Mouse (Mus musculus): ENCODE data around the gene Scarb2.

The Scarb2 gene

DNA sequence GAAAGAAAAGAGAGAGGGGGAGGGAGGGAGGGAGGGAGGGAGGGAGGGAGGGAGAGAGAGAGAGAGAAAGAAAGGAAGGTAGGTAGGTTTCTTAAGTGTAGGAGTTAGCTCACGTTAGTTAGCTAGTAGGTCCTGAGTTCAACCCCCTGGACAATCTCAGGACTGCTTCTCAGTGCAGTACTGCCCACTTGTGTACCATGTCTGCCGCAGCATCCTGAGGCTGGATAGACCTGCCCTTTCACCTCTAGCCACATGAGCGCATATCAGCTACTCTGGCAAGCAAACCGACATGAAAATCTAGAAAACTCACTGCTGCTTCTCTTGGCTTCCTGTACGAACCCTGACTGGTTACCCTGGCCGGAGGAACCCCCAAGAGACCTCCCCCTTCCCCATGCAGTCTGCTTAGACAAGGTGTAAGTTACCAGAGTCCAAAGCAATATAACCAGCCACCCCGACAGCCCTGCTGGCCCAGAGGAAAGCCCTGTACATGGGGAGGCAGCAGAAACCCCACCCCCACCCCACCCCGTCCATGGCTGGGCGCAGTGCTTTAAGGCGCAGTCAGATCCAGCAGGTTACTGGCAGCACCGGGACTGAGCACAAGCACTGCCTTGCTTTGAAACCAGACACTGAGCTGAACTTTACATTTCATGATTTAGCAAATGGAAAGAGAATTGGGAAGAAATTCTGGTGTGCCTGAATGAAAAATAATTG, 93.2 kb downstream of the Scarb2 start:
- Histone ChIP-seq H3K9me3 (ENCODE audit: low read length) (no peaks in the 10 kb centered on the region), H3K4me3 (replicated peaks; ENCODE audit: low read length) (no peak overlapping the region), H3K27me3 (ENCODE audit: insufficient read depth, low read length) (no peaks in the 10 kb centered on the region), H3K4me1 (replicated peaks; ENCODE audit: low read depth, low read length) (peaks cover 24% of the 10 kb centered on the region), H3K36me3 (ENCODE audit: insufficient read depth, low read length) (peaks cover 42% of the 10 kb centered on the region)
- no peak for TF ChIP-seq POU5F1 (IDR thresholded peaks at IDR 0.05; ENCODE audit: borderline replicate concordance, low read length)

DNA sequence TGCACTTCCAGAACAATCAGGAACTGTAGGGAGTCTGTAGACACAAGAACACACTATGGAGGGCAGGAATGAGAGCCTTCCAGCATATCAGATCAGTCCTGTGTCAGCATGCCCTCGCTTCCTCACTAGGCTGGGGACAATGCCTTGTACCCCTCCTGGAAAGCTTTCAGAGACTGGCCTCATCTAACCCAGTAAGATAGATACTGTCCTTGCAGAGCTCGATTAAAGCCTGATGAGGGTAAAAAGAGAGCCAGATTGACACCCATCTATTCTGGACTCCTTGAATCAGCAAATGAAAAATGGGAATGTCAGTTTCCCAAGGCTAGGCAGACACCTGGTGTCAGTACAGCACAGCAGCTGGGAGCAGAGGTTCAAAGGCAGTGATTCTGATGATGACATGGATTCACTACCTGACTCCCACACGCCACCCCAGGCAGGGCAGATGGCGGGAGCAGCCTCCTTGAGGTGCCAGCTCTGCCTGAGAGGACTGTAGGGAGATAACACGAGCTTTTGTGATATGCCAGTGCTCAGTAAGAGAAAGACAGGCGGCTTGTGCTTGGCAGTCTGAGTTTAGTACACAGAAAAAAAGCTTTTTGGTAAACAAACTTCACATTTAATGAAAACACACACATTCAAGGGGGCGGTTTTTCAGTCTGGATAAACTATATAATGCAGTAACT, 95.0 kb downstream of the Scarb2 start:
- H3K9me3 ChIP-seq (ENCODE audit: low read length), result no peaks in the 10 kb centered on the region
- TF ChIP-seq POU5F1 (IDR thresholded peaks at IDR 0.05; ENCODE audit: borderline replicate concordance, low read length) (no peak), NANOG (IDR thresholded peaks at IDR 0.05; ENCODE audit: borderline replicate concordance, low read length) (no peak), CTCF (conservative IDR thresholded peaks at IDR 0.05; ENCODE audit: low read length) (no peak)
- H3K4me1 ChIP-seq (replicated peaks; ENCODE audit: low read depth, low read length), result peaks cover 18% of the 10 kb centered on the region
- peaks cover 24% of the 10 kb centered on the region for H3K36me3 ChIP-seq (ENCODE audit: insufficient read depth, low read length)
- no peaks in the 10 kb centered on the region for H3K27me3 ChIP-seq (ENCODE audit: insufficient read depth, low read length)
- H3K4me3 ChIP-seq (replicated peaks; ENCODE audit: low read length), result no peak overlapping the region

DNA sequence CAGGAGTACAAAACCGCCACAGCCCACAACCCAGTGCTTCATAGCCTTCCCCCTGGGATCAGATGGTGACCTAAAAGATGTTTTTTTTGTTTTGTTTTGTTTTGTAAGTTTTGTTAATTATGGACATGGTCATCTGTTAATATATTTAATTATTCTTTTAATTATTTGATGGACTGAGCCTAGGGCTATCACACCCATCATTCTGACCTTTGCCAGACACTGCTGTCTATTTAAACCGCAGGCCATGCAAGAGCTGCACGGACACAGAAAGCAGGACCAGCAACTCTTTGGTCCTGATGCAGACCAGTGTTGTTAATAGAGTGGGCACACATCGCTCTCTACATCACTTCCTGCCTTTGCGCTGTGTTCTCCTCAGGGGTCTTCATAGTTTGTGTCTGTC, 96.1 kb downstream of the Scarb2 start:
- Histone ChIP-seq H3K36me3 (ENCODE audit: insufficient read depth, low read length) (peaks cover 14% of the 10 kb centered on the region), H3K4me1 (replicated peaks; ENCODE audit: low read depth, low read length) (peaks cover 14% of the 10 kb centered on the region), H3K4me3 (replicated peaks; ENCODE audit: low read length) (no peak overlapping the region), H3K9me3 (ENCODE audit: low read length) (no peaks in the 10 kb centered on the region), H3K27me3 (ENCODE audit: insufficient read depth, low read length) (no peaks in the 10 kb centered on the region)
- no peak for TF ChIP-seq CTCF (conservative IDR thresholded peaks at IDR 0.05; ENCODE audit: low read length)
- TF ChIP-seq NANOG (IDR thresholded peaks at IDR 0.05; ENCODE audit: borderline replicate concordance, low read length), result no peak
- no peak for TF ChIP-seq POU5F1 (IDR thresholded peaks at IDR 0.05; ENCODE audit: borderline replicate concordance, low read length)

DNA sequence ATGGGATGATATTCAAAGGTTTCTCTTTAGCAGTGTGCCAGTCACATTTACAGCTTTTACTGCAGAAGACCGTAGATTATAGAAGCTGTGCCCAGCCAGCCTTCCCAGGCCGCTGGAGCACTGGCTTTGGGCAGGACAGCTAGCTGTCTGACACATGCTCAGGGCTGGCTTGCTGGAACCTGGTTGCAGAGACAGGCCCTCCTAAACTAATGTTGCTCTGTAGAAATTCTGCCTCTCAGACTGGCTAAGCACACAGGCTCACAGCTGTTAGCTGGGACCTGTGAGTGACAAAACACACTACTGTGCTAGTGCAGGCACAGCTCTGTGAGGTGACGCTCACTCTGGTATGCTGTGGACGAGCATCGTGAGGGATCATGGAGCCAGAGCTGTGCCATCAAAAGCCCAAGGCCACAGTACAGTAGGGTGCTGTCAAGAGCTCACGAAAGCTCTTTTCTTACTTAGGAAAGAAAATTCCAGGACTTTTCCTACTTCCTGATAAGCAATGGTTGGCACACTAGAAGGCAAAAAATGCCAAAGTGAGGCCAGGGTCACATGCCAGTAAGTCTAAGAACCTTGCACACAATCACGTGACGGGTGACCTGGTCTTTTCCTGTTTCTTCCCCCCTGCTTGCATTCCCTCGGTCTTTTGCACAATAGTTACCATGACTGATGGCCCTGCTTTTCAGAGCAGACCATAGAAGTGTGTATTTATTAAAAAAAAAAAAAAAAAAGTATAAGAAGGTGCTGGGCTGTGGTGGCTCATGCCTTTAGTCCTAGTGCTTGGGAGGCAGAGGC, 97.1 kb downstream of the Scarb2 start:
- no peak for TF ChIP-seq CTCF (conservative IDR thresholded peaks at IDR 0.05; ENCODE audit: low read length)
- TF ChIP-seq POU5F1 (IDR thresholded peaks at IDR 0.05; ENCODE audit: borderline replicate concordance, low read length), result no peak
- no peak for TF ChIP-seq NANOG (IDR thresholded peaks at IDR 0.05; ENCODE audit: borderline replicate concordance, low read length)
- H3K27me3 ChIP-seq (ENCODE audit: insufficient read depth, low read length), result no peaks in the 10 kb centered on the region
- H3K4me1 ChIP-seq (replicated peaks; ENCODE audit: low read depth, low read length), result peaks cover 11% of the 10 kb centered on the region
- H3K9me3 ChIP-seq (ENCODE audit: low read length), result no peaks in the 10 kb centered on the region
- H3K36me3 ChIP-seq (ENCODE audit: insufficient read depth, low read length), result peaks cover 6% of the 10 kb centered on the region
- no peak overlapping the region for H3K4me3 ChIP-seq (replicated peaks; ENCODE audit: low read length)

GRCm38 (mm10) chr5:92404400-92404678, 102.3 kb downstream of the Scarb2 start:
- no peak for TF ChIP-seq NANOG (IDR thresholded peaks at IDR 0.05; ENCODE audit: borderline replicate concordance, low read length)
- TF ChIP-seq CTCF (conservative IDR thresholded peaks at IDR 0.05; ENCODE audit: low read length), result no peak
- TF ChIP-seq POU5F1 (IDR thresholded peaks at IDR 0.05; ENCODE audit: borderline replicate concordance, low read length), result no peak
- Histone ChIP-seq H3K4me1 (replicated peaks; ENCODE audit: low read depth, low read length) (peaks cover 14% of the 10 kb centered on the region; the same call in 1 of the 2 replicates), H3K9me3 (ENCODE audit: low read length) (no peaks in the 10 kb centered on the region), H3K27me3 (ENCODE audit: insufficient read depth, low read length) (no peaks in the 10 kb centered on the region; the same call in 1 of the 2 replicates), H3K4me3 (replicated peaks; ENCODE audit: low read length) (no peak overlapping the region), H3K36me3 (ENCODE audit: insufficient read depth, low read length) (no peaks in the 10 kb centered on the region)

DNA sequence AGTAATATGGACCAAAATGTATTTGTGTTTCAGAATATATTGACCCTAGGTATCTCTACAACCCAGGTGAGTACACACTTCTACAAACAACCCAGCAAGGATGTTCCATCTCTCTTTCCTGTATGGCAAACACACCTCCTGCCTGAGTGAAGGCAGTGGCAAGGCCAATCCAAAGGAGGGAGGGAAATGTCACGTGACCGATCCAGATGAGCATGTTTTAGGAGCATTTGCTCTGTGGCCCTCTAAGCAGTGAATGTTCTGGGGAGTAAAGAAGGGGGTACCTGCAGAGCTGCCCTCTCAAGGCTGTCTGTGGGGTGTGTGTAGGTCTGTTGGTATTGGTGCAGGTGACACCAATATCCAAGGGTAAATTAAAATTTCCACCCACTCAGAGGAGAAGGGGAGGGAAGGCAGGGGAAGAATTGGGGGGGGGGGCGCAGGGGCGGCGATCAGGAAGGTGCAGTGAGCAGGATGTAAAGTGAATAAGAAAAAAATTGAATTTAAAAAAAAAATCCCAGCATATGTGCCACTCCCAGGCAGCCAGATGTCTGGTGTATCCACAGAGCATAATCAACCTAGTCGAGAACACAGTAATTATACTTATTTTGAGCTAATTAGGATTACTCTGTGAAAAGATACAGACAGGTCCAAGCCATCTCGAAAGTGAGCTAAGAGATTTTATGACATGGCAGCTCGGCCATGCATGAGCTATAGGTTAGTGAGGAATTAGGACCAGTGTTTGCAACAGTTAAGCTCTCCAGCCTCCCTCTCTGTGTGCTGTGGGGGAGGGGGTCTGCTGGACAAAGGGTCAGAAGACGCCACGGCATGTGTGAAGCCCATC, 102.9 kb downstream of the Scarb2 start:
- H3K36me3 ChIP-seq (ENCODE audit: insufficient read depth, low read length), result no peaks in the 10 kb centered on the region
- no peak overlapping the region for H3K4me3 ChIP-seq (replicated peaks; ENCODE audit: low read length)
- no peak for TF ChIP-seq NANOG (IDR thresholded peaks at IDR 0.05; ENCODE audit: borderline replicate concordance, low read length)
- TF ChIP-seq CTCF (conservative IDR thresholded peaks at IDR 0.05; ENCODE audit: low read length), result no peak
- no peak for TF ChIP-seq POU5F1 (IDR thresholded peaks at IDR 0.05; ENCODE audit: borderline replicate concordance, low read length)
- H3K9me3 ChIP-seq (ENCODE audit: low read length), result no peaks in the 10 kb centered on the region
- no peaks in the 10 kb centered on the region; the same call in 1 of the 2 replicates for H3K27me3 ChIP-seq (ENCODE audit: insufficient read depth, low read length)
- H3K4me1 ChIP-seq (replicated peaks; ENCODE audit: low read depth, low read length), result peaks cover 14% of the 10 kb centered on the region; the same call in 1 of the 2 replicates

GRCm38 (mm10) chr5:92402816-92403215, 103.8 kb downstream of the Scarb2 start:
- Histone ChIP-seq H3K4me3 (replicated peaks; ENCODE audit: low read length) (peak overlapping the region; percentile 7; the same call in 1 of the 2 replicates), H3K4me1 (replicated peaks; ENCODE audit: low read depth, low read length) (peaks cover 24% of the 10 kb centered on the region), H3K27me3 (ENCODE audit: insufficient read depth, low read length) (no peaks in the 10 kb centered on the region; the same call in 1 of the 2 replicates), H3K9me3 (ENCODE audit: low read length) (no peaks in the 10 kb centered on the region), H3K36me3 (ENCODE audit: insufficient read depth, low read length) (no peaks in the 10 kb centered on the region)
- no peak for TF ChIP-seq NANOG (IDR thresholded peaks at IDR 0.05; ENCODE audit: borderline replicate concordance, low read length)
- TF ChIP-seq CTCF (conservative IDR thresholded peaks at IDR 0.05; ENCODE audit: low read length), result no peak
- no peak for TF ChIP-seq POU5F1 (IDR thresholded peaks at IDR 0.05; ENCODE audit: borderline replicate concordance, low read length)

DNA sequence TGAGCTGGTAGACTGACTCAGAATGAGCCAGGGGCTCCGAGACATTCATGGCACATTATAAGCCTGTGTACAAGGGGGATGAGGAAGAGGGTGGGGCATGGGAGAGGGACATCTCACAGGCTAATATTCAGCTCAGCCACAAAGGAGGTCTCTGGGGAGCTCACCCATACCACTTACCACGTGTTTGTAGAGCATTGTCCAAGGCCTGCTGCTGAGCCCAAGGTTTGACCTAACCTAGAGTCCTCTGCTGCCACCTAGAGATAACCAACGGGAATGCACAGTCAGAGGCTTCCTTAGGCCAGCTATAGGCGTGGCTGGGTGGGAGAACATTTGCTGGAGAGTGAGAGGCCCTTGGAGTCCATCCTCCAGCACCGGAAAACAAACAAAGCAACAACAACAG, 108.5 kb downstream of the Scarb2 start:
- peaks cover 24% of the 10 kb centered on the region for H3K27me3 ChIP-seq (ENCODE audit: insufficient read depth, low read length)
- TF ChIP-seq POU5F1 (IDR thresholded peaks at IDR 0.05; ENCODE audit: borderline replicate concordance, low read length) (no peak), CTCF (conservative IDR thresholded peaks at IDR 0.05; ENCODE audit: low read length) (peak; percentile 79), NANOG (IDR thresholded peaks at IDR 0.05; ENCODE audit: borderline replicate concordance, low read length) (no peak)
- H3K36me3 ChIP-seq (ENCODE audit: insufficient read depth, low read length), result no peaks in the 10 kb centered on the region
- H3K4me3 ChIP-seq (replicated peaks; ENCODE audit: low read length), result no peak overlapping the region
- peaks cover 25% of the 10 kb centered on the region for H3K4me1 ChIP-seq (replicated peaks; ENCODE audit: low read depth, low read length)
- H3K9me3 ChIP-seq (ENCODE audit: low read length), result no peaks in the 10 kb centered on the region

Measured in E14TG2a.4 (cell line).